Comparison of ENCODE assay signal across 21 mouse cellular contexts in the genomic region with DNA sequence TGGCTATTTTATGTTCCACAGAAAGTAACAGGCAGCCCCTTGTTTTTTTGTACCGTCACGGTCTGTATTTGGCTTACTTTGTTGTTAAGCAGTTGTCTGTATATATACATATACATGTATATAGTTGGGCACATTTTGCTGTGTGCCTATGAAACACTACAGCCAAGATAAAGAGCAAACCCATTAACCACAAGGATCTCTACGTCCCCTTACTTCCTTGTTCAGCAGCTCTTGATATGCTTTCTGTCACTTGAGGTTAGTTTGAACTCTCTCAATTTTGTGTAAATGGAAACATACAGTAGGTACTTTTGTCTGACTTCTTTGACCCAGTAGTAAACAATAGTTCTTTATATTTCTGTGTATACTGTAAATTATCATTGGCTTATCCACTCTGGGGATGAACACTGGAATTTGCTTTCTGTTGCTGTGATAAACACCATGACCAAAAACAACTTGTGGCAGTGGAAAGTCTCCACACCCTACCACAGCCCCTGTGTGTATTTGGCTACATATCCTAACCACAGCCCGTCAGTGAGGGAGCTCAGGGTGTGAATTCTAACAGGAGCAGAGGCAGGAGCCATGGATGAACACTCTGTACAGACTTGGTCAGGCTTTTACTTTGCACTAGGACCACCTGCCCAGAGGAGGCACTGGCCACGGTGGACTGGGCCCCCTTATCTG.
DNase-seq lines count a peak whose midpoint lies in the region; ATAC-seq lines count a peak whose summit lies in the region.
"Had no signal": no experiment of that assay in that cellular context is flagged by ENCODE, and none has a peak within 500 bp of the region (broad histone marks: within the 10 kb centered on the region; RNA-seq: fewer than 3 reads in every experiment).

No protein-coding gene starts in this region.

- H3K4me2 ChIP-seq in heart, embryonic 12.5 days, result no peak overlapping the region
- H3K4me2 ChIP-seq in kidney, embryonic 14.5 days (replicated peaks; ENCODE audit: low read depth, low read length), result no peak overlapping the region
- H3K4me2 ChIP-seq: forebrain, embryonic 13.5 days; heart, embryonic 15.5 days; hindbrain, embryonic 14.5 days had no signal

- 78% methylated on average over 5 of the region's 5 CpGs for WGBS in heart, embryonic 12.5 days
- 73% methylated on average over 5 of the region's 5 CpGs for WGBS in kidney, embryonic 14.5 days

- DNase-seq in heart, adult 11 months, result peak; percentile 55
- no peak for DNase-seq in layer of hippocampus, postnatal 14 days (ENCODE audit: low spot score in 2 of 2)
- DNase-seq in kidney, postnatal 10 days, result no peak
- DNase-seq: adrenal gland, postnatal 14 days; B cell, adult 2 months; cerebellum, adult 18-20 months; cerebellum, adult 9-11 months; cerebellum, postnatal 36 days; gastrocnemius, postnatal 36 days; heart, adult 18-20 months; heart, postnatal 14 days had no signal

- peaks cover 5% of the 10 kb centered on the region; the same call in 1 of the 2 replicates for H3K4me1 ChIP-seq in heart, embryonic 12.5 days (replicated peaks)
- no peaks in the 10 kb centered on the region for H3K4me1 ChIP-seq in kidney, embryonic 14.5 days (ENCODE audit: control insufficient read depth, insufficient read depth, low read length)
- H3K4me1 ChIP-seq: forebrain, embryonic 13.5 days had no signal

- H3K9me3 ChIP-seq in heart, embryonic 12.5 days (replicated peaks), result no peaks in the 10 kb centered on the region
- H3K9me3 ChIP-seq in kidney, embryonic 14.5 days (ENCODE audit: control insufficient read depth, low read length), result no peaks in the 10 kb centered on the region
- H3K9me3 ChIP-seq: embryonic facial prominence, embryonic 10.5 days; forebrain, embryonic 13.5 days; heart, embryonic 10.5 days; heart, embryonic 15.5 days had no signal

- no peak overlapping the region for H3K27ac ChIP-seq in heart, embryonic 12.5 days (ENCODE audit: poor library complexity, severe bottlenecking)
- H3K27ac ChIP-seq in kidney, embryonic 14.5 days (ENCODE audit: low read depth, low read length), result no peak overlapping the region
- H3K27ac ChIP-seq: embryonic facial prominence, embryonic 10.5 days; forebrain, embryonic 13.5 days; heart, embryonic 10.5 days; heart, embryonic 15.5 days; hindbrain, embryonic 14.5 days had no signal

- ATAC-seq in heart, embryonic 12.5 days (ENCODE audit: insufficient number of reproducible peaks, low FRiP score), result no peak
- peak; percentile 41 for ATAC-seq in CD4-positive, CD25-positive, alpha-beta regulatory T cell, adult 4 months
- peak; percentile 64 for ATAC-seq in common myeloid progenitor, adult 5-6 weeks (replicated peaks; ENCODE audit: low read depth, poor library complexity, severe bottlenecking)
- ATAC-seq in megakaryocyte-erythroid progenitor cell, adult 5-6 weeks (replicated peaks; ENCODE audit: low FRiP score, low TSS enrichment, poor library complexity, severe bottlenecking), result 0 out of 2 replicates have a peak, but pooled peaks have one; percentile 34
- ATAC-seq in kidney, embryonic 14.5 days (ENCODE audit: low FRiP score, low TSS enrichment), result no peak
- ATAC-seq: forebrain, embryonic 13.5 days had no signal

- no peak overlapping the region for H3K4me3 ChIP-seq in heart, embryonic 12.5 days
- H3K4me3 ChIP-seq in kidney, embryonic 14.5 days (ENCODE audit: low read length), result no peak overlapping the region
- H3K4me3 ChIP-seq: embryonic facial prominence, embryonic 10.5 days; forebrain, embryonic 13.5 days; heart, embryonic 10.5 days; heart, embryonic 15.5 days had no signal

- H3K27me3 ChIP-seq in heart, embryonic 12.5 days (replicated peaks), result no peaks in the 10 kb centered on the region
- no peaks in the 10 kb centered on the region for H3K27me3 ChIP-seq in kidney, embryonic 14.5 days (ENCODE audit: control insufficient read depth, insufficient read depth, low read length)
- H3K27me3 ChIP-seq: forebrain, embryonic 13.5 days; heart, embryonic 15.5 days had no signal

- peaks cover 46% of the 10 kb centered on the region for H3K36me3 ChIP-seq in heart, embryonic 12.5 days
- peaks cover 29% of the 10 kb centered on the region for H3K36me3 ChIP-seq in kidney, embryonic 14.5 days (ENCODE audit: control insufficient read depth, insufficient read depth, low read length)

- no peak overlapping the region for H3K9ac ChIP-seq in heart, embryonic 12.5 days
- no peak overlapping the region for H3K9ac ChIP-seq in kidney, embryonic 14.5 days (ENCODE audit: low read depth, low read length)
- H3K9ac ChIP-seq: forebrain, embryonic 13.5 days; heart, embryonic 15.5 days; hindbrain, embryonic 14.5 days had no signal

Comparison
In these comparisons a context has a peak if more than half of its experiments do, and no peak if none do; other contexts are left out.
1. ATAC-seq: peak in CD4-positive, CD25-positive, alpha-beta regulatory T cell, adult 4 months (single experiment), common myeloid progenitor, adult 5-6 weeks (single experiment) and megakaryocyte-erythroid progenitor cell, adult 5-6 weeks (single experiment); none in heart, embryonic 12.5 days (single experiment) and kidney, embryonic 14.5 days (single experiment).